Mouse (Mus musculus) ES-Bruce4 (cell line): ENCODE measurements at regions not wholly inside any gene's neighbourhood (a gene's known extent, or its start where the extent isn't known, plus 50 kb on each side); places are given as distances from the start of the nearest gene placed in this dataset.
A peak's percentile ranks its signal among the peaks of the same experiment; 100 is the strongest.

Experiments used
- H3K27ac ChIP-seq: 2 replicates; pipeline ENCODE4 v1.5.1; 2012; ENCODE audit warnings: low read length, inconsistent platforms; ENCODE audit not compliant: insufficient read depth
- H3K27me3 ChIP-seq: 2 replicates; pipeline ENCODE4 v1.6.1; 2012; ENCODE audit warnings: mild to moderate bottlenecking, low read length, inconsistent platforms; ENCODE audit not compliant: control insufficient read depth, poor library complexity, insufficient read depth, severe bottlenecking
- H3K36me3 ChIP-seq: 2 replicates; pipeline ENCODE4 v1.6.1; 2012; ENCODE audit warnings: inconsistent platforms, mild to moderate bottlenecking, low read length, moderate library complexity; ENCODE audit not compliant: control insufficient read depth, poor library complexity, insufficient read depth, severe bottlenecking
- H3K4me1 ChIP-seq: one replicate; pipeline ENCODE4 v1.8.1; 2011; ENCODE audit warnings: low read length; ENCODE audit not compliant: control insufficient read depth, insufficient read depth
- H3K4me3 ChIP-seq: 2 replicates; pipeline ENCODE4 v1.5.1; 2011; ENCODE audit warnings: low read depth, mild to moderate bottlenecking, low read length
- H3K9ac ChIP-seq: 2 replicates; pipeline ENCODE4 v1.6.1; 2012; ENCODE audit warnings: low read depth, mild to moderate bottlenecking, inconsistent platforms; ENCODE audit not compliant: poor library complexity, severe bottlenecking
- H3K9me3 ChIP-seq: replicated peaks from 2 replicates; pipeline ENCODE4 v1.6.1; 2012; ENCODE audit warnings: mild to moderate bottlenecking, low read length, inconsistent platforms; ENCODE audit not compliant: control insufficient read depth, poor library complexity, insufficient read depth, severe bottlenecking
- CTCF ChIP-seq: IDR thresholded peaks from one replicate; pipeline ENCODE4 v1.8.1; 2011; ENCODE audit warnings: low read depth, low read length
- EP300 ChIP-seq: IDR thresholded peaks from 2 replicates; pipeline ENCODE4 v1.6.1; 2011; ENCODE audit warnings: low read depth, low read length; ENCODE audit not compliant: insufficient read depth
- POLR2A ChIP-seq: IDR thresholded peaks from one replicate; pipeline ENCODE4 v1.8.1; 2011; ENCODE audit warnings: low read length; ENCODE audit not compliant: insufficient read depth

DNA sequence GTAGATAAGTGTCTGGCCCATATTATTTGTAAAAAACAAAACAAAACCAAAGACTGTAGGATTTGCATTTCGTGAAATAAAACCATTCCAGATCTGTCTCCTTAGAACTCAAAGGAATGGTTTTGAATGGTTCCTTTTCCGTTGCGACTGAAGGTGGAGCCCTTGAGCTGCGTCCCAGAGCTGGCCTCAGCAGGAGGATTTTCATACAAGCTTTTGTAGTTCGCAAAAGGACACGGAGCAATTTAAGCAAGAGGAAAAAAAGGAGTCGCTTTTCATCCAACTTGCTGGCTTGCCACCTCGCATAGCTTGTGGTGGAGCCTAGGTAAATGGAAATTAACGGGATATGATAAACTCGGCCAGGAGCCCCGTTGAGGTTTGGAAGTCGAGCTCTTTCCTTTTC, 172.1 kb upstream of the Ccng1 start:
- no peak for TF ChIP-seq POLR2A
- TF ChIP-seq CTCF: peak; percentile 68

DNA sequence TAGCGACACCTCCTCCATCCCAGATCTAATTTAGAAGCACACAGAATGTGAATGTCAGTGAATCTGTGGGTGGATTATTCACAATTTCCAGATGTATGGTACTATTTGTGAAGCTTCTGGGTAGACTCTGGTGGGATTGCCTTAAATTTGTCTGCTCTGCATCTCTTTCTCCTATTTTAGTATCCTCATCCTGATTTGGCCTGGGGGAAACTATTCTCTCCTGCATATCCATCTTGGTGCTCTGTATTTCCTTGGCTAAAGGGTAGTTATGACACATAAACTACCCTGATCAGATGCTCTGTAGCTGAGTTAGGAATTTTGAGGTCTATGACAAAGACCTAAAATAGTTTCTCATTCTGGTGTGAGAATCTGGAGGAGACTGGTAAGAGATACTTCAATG, 136.4 kb upstream of the Ccng1 start:
- H3K4me1 ChIP-seq: no peaks in the 10 kb centered on the region
- H3K9ac ChIP-seq: no peak overlapping the region
- H3K27me3 ChIP-seq: no peaks in the 10 kb centered on the region
- H3K9me3 ChIP-seq: no peaks in the 10 kb centered on the region
- H3K27ac ChIP-seq: no peak overlapping the region
- no peaks in the 10 kb centered on the region for H3K36me3 ChIP-seq
- H3K4me3 ChIP-seq: no peak overlapping the region
- TF ChIP-seq CTCF: no peak
- TF ChIP-seq POLR2A: no peak
- no peak for TF ChIP-seq EP300

More for the DNA sequence above, 172.1 kb upstream of the Ccng1 start:
- Histone ChIP-seq H3K27me3 (no peaks in the 10 kb centered on the region), H3K9ac (no peak overlapping the region), H3K4me1 (no peaks in the 10 kb centered on the region), H3K36me3 (no peaks in the 10 kb centered on the region), H3K4me3 (no peak overlapping the region), H3K9me3 (no peaks in the 10 kb centered on the region), H3K27ac (no peak overlapping the region)

DNA sequence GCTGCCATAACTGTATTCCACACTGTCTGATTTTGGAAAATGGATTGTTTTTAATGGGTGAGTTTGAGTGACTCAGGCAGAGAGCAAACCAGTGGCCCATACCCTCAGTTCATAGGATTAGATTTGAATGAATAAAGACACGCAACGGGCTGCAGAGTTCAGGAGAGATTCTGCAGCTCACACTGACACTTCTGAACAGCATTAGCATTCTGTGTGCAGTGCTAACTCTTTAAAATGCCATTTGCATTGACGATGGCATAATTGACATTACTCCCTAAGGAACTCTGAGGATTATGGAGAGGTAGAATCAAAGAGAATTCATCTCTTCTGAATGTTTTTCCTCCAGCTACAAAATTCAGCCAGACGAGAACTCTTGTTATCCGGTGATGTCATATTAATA, 129.4 kb upstream of the Ccng1 start:
- H3K9me3 ChIP-seq: no peaks in the 10 kb centered on the region
- H3K4me3 ChIP-seq: no peak overlapping the region
- TF ChIP-seq POLR2A (no peak), EP300 (no peak), CTCF (no peak)
- H3K36me3 ChIP-seq: no peaks in the 10 kb centered on the region
- H3K9ac ChIP-seq: no peak overlapping the region
- H3K4me1 ChIP-seq: no peaks in the 10 kb centered on the region
- H3K27ac ChIP-seq: no peak overlapping the region
- no peaks in the 10 kb centered on the region for H3K27me3 ChIP-seq

GRCm38 (mm10) chr11:40879589-40879988, 124.5 kb upstream of the Ccng1 start:
- Histone ChIP-seq H3K27ac (no peak overlapping the region), H3K4me3 (no peak overlapping the region), H3K9me3 (no peaks in the 10 kb centered on the region), H3K36me3 (no peaks in the 10 kb centered on the region), H3K4me1 (no peaks in the 10 kb centered on the region), H3K27me3 (no peaks in the 10 kb centered on the region), H3K9ac (no peak overlapping the region)
- TF ChIP-seq CTCF (no peak), EP300 (no peak), POLR2A (no peak)

GRCm38 (mm10) chr11:40873002-40873401, 117.9 kb upstream of the Ccng1 start:
- H3K9ac ChIP-seq: no peak overlapping the region
- no peaks in the 10 kb centered on the region for H3K27me3 ChIP-seq
- H3K36me3 ChIP-seq: no peaks in the 10 kb centered on the region
- no peaks in the 10 kb centered on the region for H3K9me3 ChIP-seq
- TF ChIP-seq CTCF (no peak), EP300 (no peak), POLR2A (no peak)
- no peaks in the 10 kb centered on the region for H3K4me1 ChIP-seq
- no peak overlapping the region for H3K27ac ChIP-seq
- no peak overlapping the region for H3K4me3 ChIP-seq

GRCm38 (mm10) chr11:40865694-40866093, 110.6 kb upstream of the Ccng1 start:
- Histone ChIP-seq H3K27me3 (no peaks in the 10 kb centered on the region), H3K4me3 (no peak overlapping the region), H3K9me3 (no peaks in the 10 kb centered on the region), H3K4me1 (no peaks in the 10 kb centered on the region), H3K36me3 (no peaks in the 10 kb centered on the region), H3K27ac (no peak overlapping the region), H3K9ac (no peak overlapping the region)
- TF ChIP-seq POLR2A (no peak), CTCF (no peak), EP300 (no peak)
